Mouse (Mus musculus) megakaryocyte, embryonic 14.5 days (primary cell): ENCODE data around the gene Igf1r. TPM values are rescaled to one million over a fixed set of nuclear protein-coding genes. Genes with fewer than 3 reads are reported as not detected.

Experiments
- H3K27me3 ChIP-seq: replicated peaks from 2 replicates; pipeline ENCODE3; 2012; ENCODE audit warnings: inconsistent platforms
- H3K36me3 ChIP-seq: replicated peaks from 2 replicates; pipeline ENCODE3; 2012; ENCODE audit warnings: low read length, inconsistent platforms, mixed read lengths
- H3K4me1 ChIP-seq: 2 replicates; pipeline ENCODE4 v1.6.1; 2012; ENCODE audit warnings: inconsistent platforms
- H3K4me3 ChIP-seq: replicated peaks from 2 replicates; pipeline ENCODE3; 2012; ENCODE audit warnings: moderate library complexity, mild to moderate bottlenecking, inconsistent platforms
- H3K9me3 ChIP-seq: 2 replicates; pipeline ENCODE4 v1.6.1; 2012; ENCODE audit warnings: inconsistent platforms
- FLI1 ChIP-seq: IDR thresholded peaks from 2 replicates; pipeline ENCODE4 v1.6.1; 2012; ENCODE audit warnings: low read length, inconsistent platforms, mixed read lengths
- GATA1 ChIP-seq: IDR thresholded peaks from 3 replicates; pipeline ENCODE4 v1.6.1; 2012; ENCODE audit warnings: mixed read lengths, low read length, inconsistent platforms, borderline replicate concordance
- polyA plus RNA-seq: library from polyadenylated mRNA; stranded (reverse); fragments of >175 nt; gene quantifications from 2 replicates; pipeline ENCODE4 v1.2.3, GENCODE M21; 2012; ENCODE audit warnings: low replicate concordance; ENCODE audit not compliant: insufficient read depth

The Igf1r gene
- polyA plus RNA-seq, 1 experiment, result 8.7 TPM

DNA sequence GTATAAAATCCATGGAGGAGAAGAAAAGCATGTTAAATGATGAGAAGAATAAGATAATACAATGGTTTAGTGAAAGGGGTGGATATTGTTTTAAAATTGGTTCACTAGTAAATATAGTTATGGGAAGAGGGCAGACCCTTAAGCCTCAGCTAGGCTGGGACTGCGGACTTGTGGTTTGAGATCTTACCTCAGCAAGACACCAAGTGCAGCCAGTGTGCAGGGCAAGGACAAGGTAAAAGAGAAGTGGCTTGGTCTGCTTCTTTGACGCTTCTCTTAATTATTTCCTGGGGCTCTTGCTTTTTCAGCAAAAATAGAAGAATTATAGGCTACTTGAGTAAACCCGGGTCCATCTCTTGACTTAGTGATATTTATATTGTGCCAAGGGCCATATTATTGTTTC, 22.5 kb upstream of the Igf1r start:
- Histone ChIP-seq H3K4me3 (no peak overlapping the region), H3K36me3 (no peaks in the 10 kb centered on the region), H3K9me3 (peaks cover 7% of the 10 kb centered on the region), H3K4me1 (no peaks in the 10 kb centered on the region; the same call in 1 of the 2 replicates), H3K27me3 (peaks cover 5% of the 10 kb centered on the region)
- no peak for TF ChIP-seq FLI1
- TF ChIP-seq GATA1, result no peak

DNA sequence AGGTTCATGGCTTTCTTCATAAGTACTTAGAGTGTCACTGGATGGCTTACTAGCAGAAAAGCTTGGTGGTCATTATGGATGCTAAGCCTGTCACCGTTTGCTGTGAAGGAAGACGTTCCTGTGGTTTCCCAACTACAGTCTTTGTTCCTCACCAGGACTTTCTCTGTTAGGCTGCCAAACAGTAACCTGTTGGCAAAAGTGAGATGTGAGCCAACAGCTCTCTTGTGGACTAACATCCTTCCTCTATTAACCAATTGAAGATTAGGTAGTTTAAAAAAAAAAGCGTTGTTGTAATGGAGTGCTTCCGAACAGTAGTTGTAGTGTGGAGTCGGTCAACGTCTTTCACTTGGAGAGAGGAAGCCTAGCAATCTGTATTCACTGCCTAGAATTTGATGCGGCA, 15.8 kb upstream of the Igf1r start:
- Histone ChIP-seq H3K27me3 (peaks cover 19% of the 10 kb centered on the region), H3K9me3 (peaks cover 7% of the 10 kb centered on the region)
- no peak for TF ChIP-seq GATA1
- no peak for TF ChIP-seq FLI1

GRCm38 (mm10) chr7:67943805-67944204, 8.8 kb upstream of the Igf1r start:
- H3K4me1 ChIP-seq, result peaks cover 22% of the 10 kb centered on the region
- TF ChIP-seq GATA1 (no peak), FLI1 (no peak)
- H3K4me3 ChIP-seq, result peak overlapping the region; percentile 78
- H3K9me3 ChIP-seq, result no peaks in the 10 kb centered on the region
- peaks cover 16% of the 10 kb centered on the region for H3K27me3 ChIP-seq
- H3K36me3 ChIP-seq, result no peaks in the 10 kb centered on the region

More for the DNA sequence above, 15.8 kb upstream of the Igf1r start:
- Histone ChIP-seq H3K4me1 (no peaks in the 10 kb centered on the region; the same call in 1 of the 2 replicates), H3K36me3 (no peaks in the 10 kb centered on the region), H3K4me3 (no peak overlapping the region)

DNA sequence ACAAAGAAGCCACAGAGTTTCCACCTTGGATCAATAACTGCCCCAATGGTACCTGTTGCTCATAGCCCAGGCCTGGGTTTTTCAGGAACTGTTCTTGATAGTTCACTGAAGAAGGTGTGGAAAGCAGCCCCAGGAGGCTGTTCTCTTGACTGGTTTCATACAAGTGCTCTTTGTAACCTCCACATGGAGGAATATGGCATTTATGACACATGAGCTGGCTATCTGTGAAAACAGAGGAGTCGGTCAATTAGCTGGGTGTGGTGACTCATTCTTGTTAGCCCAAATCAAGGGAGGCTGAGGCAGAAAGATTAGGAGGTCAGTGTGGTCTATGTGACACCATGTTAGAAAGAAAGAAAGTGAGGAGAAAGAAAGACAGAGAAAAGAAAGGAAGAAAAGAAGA, 5.7 kb upstream of the Igf1r start:
- H3K27me3 ChIP-seq, result peaks cover 4% of the 10 kb centered on the region
- no peaks in the 10 kb centered on the region for H3K9me3 ChIP-seq
- no peak overlapping the region for H3K4me3 ChIP-seq
- H3K4me1 ChIP-seq, result peaks cover 28% of the 10 kb centered on the region
- H3K36me3 ChIP-seq, result no peaks in the 10 kb centered on the region
- TF ChIP-seq GATA1, result no peak
- no peak for TF ChIP-seq FLI1

DNA sequence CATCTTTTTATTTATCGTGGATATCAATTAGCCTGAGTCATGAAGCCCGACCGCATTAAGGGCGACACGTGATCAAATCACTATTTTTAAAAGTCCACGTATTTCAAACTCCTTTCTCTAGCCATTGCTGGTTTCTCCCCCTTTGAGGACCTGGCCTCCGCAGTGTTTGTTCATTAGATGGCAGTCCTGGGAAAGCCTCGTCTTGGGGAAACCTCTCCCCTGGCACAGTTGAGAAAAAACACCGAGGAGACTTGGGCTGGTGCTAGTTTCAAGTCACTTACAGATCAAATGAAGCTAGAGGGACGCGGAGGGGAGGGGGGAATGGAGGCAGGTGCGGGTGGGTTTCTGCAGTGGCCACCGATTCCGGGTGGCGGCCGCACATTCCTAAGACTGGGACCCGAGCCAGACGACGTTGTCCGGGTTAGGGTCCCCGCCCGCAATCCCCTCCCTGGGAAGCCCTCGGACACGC, 2.2 kb upstream of the Igf1r start:
- TF ChIP-seq GATA1 (no peak), FLI1 (no peak)
- Histone ChIP-seq H3K4me3 (peak overlapping the region; percentile 97), H3K4me1 (peaks cover 42% of the 10 kb centered on the region), H3K36me3 (no peaks in the 10 kb centered on the region), H3K9me3 (no peaks in the 10 kb centered on the region), H3K27me3 (peaks cover 4% of the 10 kb centered on the region)

DNA sequence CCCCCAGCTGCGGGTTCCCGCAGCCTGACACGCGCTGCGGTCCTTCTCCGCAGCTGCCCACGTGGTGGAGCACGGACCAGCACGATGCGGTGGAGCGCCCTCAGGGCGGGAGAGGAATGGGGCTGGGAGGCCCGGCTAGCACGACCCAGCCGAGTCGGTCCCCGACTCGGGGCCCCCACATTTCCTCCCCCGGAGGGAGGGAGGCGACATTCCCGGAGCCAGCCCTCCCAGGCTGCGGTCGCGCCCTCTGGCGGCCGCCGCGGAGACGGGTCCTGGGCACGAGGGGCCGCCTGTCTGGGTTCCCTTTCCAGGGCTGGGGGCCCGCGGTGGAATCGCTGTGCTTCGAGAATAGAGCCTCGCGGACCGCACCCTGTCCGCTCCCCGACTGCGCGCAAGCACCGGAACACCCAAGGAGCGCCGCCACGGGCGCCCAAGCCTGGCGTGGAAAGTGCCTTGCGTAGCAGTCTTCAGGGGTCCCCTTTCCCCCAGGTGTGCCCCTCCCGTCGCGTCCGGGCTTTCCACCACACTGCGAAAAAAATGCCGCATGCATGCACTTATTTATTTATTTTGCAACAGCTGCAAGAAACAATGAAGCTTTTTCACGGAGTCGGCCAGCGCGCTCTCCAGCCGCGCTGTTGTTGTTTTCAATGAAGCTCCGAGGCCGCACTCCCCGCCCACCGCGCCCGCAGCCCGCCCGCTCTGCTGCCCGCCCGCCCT, 1.7 kb upstream of the Igf1r start:
- Histone ChIP-seq H3K36me3 (no peaks in the 10 kb centered on the region), H3K4me3 (peak overlapping the region; percentile 97), H3K4me1 (peaks cover 43% of the 10 kb centered on the region), H3K27me3 (peaks cover 4% of the 10 kb centered on the region), H3K9me3 (no peaks in the 10 kb centered on the region)
- no peak for TF ChIP-seq GATA1
- no peak for TF ChIP-seq FLI1

GRCm38 (mm10) chr7:67951532-67952035, 1.0 kb upstream of the Igf1r start:
- peaks cover under 1% of the 10 kb centered on the region for H3K27me3 ChIP-seq
- peak overlapping the region; percentile 97 for H3K4me3 ChIP-seq
- no peaks in the 10 kb centered on the region for H3K36me3 ChIP-seq
- no peaks in the 10 kb centered on the region for H3K9me3 ChIP-seq
- peaks cover 45% of the 10 kb centered on the region for H3K4me1 ChIP-seq
- TF ChIP-seq FLI1, result no peak
- TF ChIP-seq GATA1, result no peak

GRCm38 (mm10) chr7:67952036-67952681, 468 bp upstream of the Igf1r start:
- Histone ChIP-seq H3K27me3 (no peaks in the 10 kb centered on the region), H3K4me3 (peak overlapping the region; percentile 97), H3K9me3 (no peaks in the 10 kb centered on the region), H3K4me1 (peaks cover 45% of the 10 kb centered on the region), H3K36me3 (no peaks in the 10 kb centered on the region)
- TF ChIP-seq FLI1 (no peak), GATA1 (no peak)

DNA sequence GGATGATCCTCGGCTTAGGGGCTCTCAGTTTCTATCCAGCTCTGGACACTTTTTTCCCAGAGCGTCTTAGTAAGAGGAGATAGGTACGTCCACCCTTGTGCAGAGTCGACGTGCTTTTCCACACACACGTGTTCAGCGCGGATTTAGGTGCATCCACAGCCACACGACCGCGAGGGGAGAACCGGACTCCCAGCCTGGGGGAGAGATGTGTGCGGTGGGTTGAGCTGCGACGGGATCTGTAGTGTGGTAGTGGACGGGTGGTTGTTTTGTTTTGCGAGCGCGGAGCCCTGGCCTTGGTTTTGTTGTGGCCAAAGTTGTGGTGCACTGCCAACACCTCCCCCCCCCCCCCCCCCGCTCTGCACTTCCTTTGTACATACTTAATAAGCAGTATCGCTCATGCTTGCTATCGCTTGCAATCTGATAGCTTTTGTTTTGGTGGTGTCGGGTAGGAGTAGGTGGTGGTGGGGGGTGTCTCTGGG, 1.2 kb downstream of the Igf1r start:
- Histone ChIP-seq H3K36me3 (no peaks in the 10 kb centered on the region), H3K27me3 (no peaks in the 10 kb centered on the region), H3K4me3 (peak overlapping the region; percentile 97), H3K9me3 (no peaks in the 10 kb centered on the region), H3K4me1 (peaks cover 55% of the 10 kb centered on the region)
- no peak for TF ChIP-seq GATA1
- no peak for TF ChIP-seq FLI1

DNA sequence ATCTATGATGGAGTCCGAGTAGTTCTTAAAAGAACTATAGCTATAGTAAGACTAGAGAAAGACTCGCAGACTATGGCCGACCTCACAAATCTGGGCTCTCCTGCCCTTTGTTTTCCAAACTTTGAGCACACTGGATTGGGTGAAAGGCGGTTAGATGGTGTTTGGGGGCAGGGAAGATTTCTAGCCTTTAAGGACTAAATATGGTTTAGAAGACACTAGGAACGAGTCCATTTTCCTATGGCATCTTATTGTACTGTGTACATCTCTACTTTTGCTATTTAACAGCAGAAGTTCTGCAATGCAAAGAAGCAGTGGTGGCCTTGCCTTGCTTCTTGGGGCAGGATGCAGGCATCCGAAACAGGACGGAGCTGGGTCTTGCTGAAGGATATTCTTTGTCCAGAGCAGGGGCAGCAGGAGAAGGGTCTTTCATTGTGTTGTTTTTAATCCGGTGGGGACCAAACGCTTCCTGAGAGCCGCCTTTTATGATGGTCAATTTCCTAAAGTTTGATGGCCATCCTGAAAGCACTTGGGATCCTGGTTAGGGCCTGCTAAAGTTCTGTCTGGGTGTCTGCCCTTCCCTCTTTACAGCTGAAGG, 2.1 kb downstream of the Igf1r start:
- TF ChIP-seq FLI1, result no peak
- no peak for TF ChIP-seq GATA1
- peaks cover 2% of the 10 kb centered on the region for H3K36me3 ChIP-seq
- H3K4me1 ChIP-seq, result peaks cover 63% of the 10 kb centered on the region
- peak overlapping the region; percentile 97 for H3K4me3 ChIP-seq
- H3K27me3 ChIP-seq, result no peaks in the 10 kb centered on the region
- no peaks in the 10 kb centered on the region for H3K9me3 ChIP-seq
